Mouse (Mus musculus): ENCODE data around the gene Pifo.

- TF ChIP-seq CTCF (IDR thresholded peaks at IDR 0.05; ENCODE audit: low read depth) (no peak), EP300 (optimal IDR thresholded peaks at IDR 0.05) (peak; percentile 100)
Observed at GRCm38 (mm10) chr3:105958974-105959580, 55.4 kb downstream of the Pifo start, which contains the start of gene Wdr77.

All from stomach, postnatal 0 days (tissue).